Mouse (Mus musculus): ENCODE data around the gene Alyref. TPM values are rescaled to one million over a fixed set of nuclear protein-coding genes. Genes with fewer than 3 reads are reported as not detected.

The Alyref gene
- 78.4 to 113 TPM (median 112 TPM) in 3 replicates for total RNA-seq (2017)

DNA sequence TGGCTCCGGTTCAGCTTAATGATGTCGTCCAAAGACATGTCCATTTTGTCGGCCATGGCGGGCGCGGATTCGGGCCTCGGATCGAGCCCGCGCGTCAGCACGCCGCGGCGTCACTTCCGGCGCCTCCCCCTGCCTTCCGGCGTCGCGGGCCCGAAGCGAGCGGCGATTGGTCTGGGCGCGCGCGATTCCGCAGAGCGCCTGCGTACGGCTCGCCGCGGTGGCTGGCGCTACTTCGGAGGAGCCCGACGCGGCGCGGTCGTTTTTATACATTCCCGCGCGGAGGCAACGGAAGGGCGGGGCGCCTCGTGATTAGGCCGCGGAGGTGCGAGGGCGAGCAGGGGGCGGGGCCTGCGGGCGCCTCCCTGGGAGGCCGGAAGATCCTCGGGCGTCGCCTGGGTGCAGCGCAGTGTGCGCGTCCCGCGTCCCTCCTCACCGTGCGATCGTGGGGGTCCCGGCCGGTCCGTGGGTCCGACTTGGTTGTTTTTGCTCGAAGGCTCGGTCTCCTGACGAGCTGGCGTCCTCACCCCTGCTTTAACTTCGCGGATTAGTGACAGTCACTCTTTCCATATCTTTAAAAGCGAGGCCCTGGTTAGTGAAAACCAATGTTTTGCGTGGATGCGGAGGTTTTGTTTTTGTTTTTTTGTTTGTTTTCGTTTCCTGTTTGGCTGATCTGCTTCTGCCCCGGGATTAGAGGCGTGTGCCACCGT lies at the start of gene Alyref, which contains the start of gene Anapc11:
Gene Alyref, minus strand, starts transcription at position 83 of the 707 bp plus-strand sequence.
Gene Anapc11, plus strand, starts transcription at position 139 of the 707 bp plus-strand sequence.
- ATAC-seq (replicated peaks; ENCODE audit: insufficient number of reproducible peaks, low FRiP score, low TSS enrichment, poor library complexity, severe bottlenecking), result peak; percentile 89

DNA sequence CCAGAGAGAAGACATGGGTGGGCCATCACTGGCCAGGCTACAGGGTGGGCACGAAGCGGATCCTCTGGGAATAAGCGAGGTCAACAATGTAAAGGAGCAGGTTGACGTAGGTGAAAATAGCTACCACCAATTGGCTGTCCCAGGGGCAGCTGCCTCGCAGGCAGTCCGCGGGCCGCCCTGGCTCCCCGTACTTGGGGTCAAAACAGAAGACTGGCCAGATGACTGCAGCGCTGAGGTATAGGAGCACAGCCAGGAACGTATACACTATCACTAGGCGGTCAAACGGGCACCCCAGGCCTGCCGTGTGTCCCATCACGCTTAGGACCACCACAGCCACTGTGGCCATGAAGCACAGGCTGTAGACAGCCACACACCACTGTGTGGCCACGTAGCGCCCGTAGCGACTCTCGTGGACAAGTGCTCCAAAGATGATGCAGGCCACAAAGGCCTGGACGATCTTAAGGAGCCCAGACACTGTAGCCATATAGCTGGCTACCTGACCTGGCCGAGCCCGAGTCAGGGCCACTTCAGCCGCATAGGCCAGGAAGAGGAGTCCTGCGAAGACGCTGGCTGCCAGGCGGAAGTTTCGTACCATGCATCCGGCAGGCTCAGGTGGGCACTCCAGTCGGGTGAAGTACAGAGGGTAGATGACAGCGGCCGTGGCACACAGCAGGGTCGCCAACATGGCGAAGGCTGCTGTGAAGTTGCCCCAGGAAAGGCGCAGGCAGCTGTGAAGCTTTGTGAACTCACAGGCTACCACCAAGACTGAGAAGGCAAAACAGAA lies 49.1 kb upstream of the Alyref start:
- ATAC-seq (replicated peaks; ENCODE audit: insufficient number of reproducible peaks, low FRiP score, low TSS enrichment, poor library complexity, severe bottlenecking), result no peak

DNA sequence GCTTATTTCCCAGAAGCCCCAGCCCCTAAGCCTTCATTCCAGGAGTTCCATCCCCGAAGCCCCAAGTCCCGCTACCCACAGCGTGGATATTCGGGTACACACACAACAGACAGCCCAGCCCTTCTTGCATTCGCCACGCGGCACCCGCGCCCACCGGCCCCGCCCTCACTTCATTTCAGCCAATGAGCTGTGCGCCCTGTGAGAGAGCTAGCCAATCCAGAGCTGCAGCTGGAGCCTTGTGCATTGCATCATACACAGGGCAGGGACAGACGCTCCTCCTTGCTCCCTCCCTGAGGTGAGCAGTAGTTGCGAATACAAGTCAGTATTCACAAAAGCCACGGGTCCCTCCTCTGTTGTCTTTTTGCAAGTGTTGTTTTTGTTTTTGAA lies 45.4 kb upstream of the Alyref start, which contains the start of gene Pycr1:
Gene Pycr1, minus strand, starts transcription at position 169 of the 387 bp plus-strand sequence.
- ATAC-seq (replicated peaks; ENCODE audit: insufficient number of reproducible peaks, low FRiP score, low TSS enrichment, poor library complexity, severe bottlenecking), result peak; percentile 94

DNA sequence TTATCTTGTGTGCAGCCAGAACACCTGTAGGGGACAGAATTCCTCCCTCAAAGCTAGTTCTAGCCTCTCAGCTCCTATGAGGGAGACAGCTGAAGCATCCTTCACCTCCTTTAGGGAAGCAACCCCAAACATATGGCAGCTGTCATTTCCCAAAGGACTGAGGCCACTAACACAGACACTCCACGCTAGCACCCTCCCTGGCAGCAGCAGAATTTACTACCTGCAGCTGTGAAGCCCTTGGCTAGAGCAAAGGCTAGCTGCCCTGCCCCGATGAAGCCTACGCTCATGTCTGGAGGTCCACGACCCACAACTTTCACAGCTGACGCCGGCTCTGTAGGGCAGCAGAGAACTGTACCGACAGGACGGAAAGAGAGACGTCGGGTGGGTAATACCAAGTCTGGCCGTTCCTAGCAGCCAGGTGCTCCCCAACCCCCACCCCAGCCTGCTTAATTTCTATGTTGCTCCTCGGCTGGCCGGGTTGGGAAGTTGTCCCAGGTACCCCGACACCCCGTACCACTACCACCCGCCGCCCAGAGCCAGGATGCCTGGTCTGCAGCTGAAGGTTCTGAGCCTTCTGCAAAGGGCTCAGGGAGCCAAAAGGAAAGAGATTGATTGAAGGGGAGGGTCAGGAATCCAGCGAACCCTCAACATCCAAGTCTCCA lies 44.9 kb upstream of the Alyref start:
- ATAC-seq (replicated peaks; ENCODE audit: insufficient number of reproducible peaks, low FRiP score, low TSS enrichment, poor library complexity, severe bottlenecking), result no peak

DNA sequence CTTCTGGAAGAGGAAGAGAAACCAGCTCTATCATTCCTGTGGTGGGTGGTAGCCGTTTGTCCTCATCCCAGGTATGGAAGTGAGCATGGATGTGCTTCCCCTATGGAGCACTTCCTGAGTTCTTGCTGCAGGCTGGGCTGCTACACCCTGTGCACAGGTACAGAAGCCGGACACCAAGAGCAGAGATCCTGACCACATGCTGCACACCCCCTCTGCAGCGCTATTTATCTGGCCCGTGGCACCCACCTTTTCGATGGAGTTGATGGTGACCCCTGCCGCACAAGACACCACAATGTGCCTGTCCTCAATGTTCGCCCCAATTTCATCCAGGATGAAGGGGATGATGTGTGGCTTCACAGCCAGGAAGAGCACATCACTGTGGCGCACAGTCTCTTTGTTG lies 43.7 kb upstream of the Alyref start:
- no peak for ATAC-seq (replicated peaks; ENCODE audit: insufficient number of reproducible peaks, low FRiP score, low TSS enrichment, poor library complexity, severe bottlenecking)

DNA sequence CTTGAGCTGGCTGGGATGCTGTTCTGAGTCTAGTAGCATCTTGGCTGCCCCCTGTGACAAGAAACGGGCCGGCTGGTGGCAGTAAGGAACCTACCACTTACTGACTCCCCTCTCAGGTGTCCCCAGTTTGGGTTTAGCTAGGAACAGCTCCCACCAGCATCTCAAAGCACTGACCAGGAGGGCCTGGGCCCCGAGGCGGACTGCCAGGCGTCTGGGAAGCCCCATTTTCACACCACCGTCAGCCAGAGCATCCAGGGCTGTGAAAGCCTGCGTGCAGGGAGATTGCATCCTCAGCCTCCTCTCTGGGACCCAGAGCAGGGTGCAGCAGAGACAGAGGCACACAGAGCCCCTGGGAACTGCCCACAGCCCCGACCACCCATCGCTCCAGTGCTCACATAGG lies 43.1 kb upstream of the Alyref start:
- ATAC-seq (replicated peaks; ENCODE audit: insufficient number of reproducible peaks, low FRiP score, low TSS enrichment, poor library complexity, severe bottlenecking), result no peak

DNA sequence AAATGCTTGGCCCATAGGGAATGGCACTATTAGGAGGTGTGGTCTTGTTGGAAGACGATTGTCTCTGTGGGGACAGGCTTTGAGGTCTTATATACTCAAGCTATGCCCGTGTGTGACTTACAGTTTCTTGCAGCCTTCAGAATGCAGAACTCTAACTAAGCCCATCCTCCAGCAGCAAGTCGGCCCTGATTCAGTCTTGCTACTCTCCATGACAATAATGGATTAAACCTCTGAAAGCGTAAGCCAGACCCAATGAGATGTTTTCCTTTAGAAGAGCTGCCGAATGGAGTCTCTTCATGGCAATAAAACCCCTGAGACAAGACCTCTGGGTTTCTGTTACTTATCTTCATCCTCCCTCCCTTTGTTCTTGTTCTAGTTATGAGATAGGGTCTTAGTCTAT lies 36.6 kb upstream of the Alyref start:
- no peak for ATAC-seq (replicated peaks; ENCODE audit: insufficient number of reproducible peaks, low FRiP score, low TSS enrichment, poor library complexity, severe bottlenecking)

DNA sequence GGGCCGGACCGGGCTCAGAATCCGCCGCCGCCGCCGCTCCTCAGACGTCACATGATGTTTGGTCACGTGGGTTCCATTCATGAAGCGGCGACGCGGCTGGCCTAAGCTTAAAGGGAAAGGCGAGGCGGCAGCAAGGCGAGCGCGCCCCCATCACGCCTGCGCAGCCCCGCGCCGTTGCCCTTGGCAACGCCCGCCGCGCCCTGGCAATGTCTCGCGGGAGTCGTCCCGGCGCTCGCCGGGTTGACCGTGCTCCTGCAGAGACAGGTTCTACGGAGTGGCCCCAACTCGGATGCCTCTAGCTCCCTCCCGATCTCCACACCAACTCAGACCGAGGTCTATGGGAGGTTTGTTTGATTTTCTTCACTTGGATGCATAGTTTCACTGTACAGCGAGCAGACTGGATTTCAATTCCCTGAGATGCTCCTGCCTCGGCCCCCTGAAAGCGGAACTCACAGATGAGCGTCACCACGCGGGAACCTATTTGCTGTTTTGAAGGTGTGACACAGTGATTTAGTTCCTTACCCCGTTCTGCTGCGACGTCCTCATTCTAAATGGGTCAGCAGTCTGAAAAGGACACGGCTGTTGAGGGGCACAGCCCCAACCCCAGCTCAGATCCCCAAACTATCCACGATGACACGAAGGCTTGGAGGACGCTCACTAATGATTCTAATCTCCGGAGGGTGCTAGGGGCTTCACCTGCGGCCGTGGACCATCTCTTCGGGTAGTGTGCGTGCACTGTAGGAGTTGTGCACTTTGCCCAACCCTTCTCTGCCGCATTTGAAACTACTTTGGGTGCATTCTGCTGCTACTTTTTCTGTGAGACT lies 35.6 kb upstream of the Alyref start, which contains the start of gene Mafg:
Gene Mafg, minus strand, starts transcription at position 81 of the 824 bp plus-strand sequence.
- peak; percentile 36 for ATAC-seq (replicated peaks; ENCODE audit: insufficient number of reproducible peaks, low FRiP score, low TSS enrichment, poor library complexity, severe bottlenecking)

DNA sequence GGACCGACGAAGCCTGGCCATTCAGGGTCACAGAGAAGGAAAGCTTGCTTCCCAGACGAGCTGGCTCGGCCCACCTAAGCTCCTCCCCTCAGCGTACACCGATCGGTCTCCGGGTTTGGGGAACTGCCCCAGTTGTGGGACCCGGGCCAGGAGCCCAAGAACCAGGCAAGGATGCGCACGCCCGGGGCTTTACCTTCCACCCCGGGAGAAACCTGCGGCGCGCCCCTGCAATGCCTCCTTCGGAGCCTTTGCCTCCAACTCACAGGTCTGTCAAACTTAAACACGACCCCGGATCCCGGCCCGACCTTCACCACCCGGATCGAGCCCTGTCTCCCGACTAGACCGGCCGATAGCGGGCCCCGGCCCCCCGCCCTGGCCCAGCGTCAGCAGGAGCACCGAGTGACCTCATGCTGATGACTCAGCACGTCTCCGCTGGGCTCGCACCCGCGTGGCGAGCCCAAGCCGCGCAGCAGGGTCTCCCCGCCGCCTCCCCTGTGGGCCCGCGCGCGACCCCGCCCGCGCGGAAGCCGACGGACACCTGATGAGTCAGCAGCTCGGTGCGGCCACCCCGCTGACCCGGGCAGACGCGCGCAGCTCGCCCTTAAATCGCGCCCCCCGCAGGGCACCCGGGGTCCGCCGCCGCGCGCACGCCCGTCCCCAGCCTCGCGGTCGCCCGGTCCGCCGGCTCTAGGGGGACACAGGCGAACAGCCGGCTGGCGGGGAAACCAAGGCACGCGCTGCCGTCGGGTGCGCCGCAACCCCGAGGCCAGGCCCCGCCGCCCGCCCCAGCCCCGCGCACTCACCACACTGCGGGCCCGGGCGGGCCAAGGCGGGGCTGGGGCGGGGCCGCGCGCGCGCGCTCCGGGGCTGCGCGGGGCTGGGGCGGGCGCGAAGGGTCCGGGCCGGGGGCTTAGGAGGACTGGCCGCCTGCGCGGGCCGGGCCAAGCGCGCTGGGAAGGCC lies 34.7 kb upstream of the Alyref start:
- ATAC-seq (replicated peaks; ENCODE audit: insufficient number of reproducible peaks, low FRiP score, low TSS enrichment, poor library complexity, severe bottlenecking), result 0 out of 2 replicates have a peak, but pooled peaks have one; percentile 10

DNA sequence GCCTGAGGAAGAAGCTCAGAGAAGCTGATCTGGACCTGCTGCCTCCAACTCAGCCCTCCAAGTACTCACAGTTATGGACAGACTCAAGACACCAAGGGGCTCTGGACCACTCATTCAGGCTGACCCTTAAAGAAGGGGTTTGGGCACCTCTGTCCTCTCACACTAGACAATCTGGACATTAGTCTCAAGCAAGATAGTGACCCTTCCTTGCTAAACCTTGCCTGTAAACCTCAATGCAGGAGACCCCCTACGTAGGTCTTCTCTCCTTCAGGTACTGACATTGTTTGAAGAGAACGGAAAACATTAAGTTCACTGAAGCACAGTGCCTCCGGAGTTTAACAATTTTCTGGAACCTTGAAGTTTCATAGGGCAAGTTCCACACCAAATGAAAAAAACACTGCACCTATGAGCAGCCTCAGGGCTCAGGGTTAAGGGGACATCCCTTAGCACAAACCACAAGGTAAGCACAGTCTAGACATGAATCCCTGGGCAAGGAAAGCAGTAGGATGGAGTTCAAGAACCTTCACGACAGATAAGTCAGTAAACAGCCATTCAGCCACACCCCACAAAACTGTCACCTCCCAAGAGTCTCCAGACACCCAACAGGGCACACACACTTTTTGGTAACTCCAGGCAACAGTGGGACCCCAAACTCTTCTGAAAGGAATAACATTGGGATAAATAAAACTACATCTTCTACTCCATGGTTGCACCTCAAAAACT lies 33.7 kb upstream of the Alyref start:
- no peak for ATAC-seq (replicated peaks; ENCODE audit: insufficient number of reproducible peaks, low FRiP score, low TSS enrichment, poor library complexity, severe bottlenecking)

DNA sequence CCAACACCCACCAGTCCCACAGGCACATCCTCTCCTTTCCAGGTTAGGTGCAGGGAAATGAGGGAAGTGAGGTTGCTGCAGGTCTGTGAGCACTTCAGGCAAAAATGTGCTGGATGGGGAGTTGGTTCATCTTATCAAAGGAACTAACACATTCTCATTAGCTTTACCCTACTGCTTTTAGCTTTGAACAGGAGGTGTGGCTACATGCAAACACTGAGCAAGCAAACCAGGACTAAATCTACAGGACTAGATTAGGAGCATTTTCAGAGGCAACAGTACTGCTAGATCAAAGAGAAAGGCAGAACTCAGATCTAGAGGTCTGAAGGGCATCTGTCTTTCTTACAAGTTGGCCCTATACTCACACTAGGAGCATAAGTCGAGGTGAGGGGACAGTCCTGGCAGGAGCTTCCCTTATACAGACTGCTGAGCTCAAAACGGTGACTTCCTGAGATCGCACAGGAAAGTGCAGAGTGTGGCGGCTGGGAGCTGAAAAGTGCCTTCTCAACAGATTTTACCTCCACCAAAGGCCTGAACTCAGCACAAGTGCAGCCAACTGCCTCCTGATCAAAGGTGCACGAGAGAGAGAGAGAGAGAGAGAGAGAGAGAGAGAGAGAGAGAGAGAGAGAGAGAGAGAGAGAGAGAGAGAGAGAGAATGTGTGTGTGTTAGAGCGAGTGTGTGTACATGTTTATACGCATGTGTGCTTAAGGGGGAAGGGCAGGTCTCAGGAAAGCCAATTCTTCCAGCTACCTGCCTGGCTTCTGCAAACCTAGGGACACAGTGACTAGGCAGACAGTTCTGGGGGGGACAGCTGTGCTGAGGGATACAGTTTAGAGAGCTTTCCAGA lies 32.9 kb upstream of the Alyref start:
- no peak for ATAC-seq (replicated peaks; ENCODE audit: insufficient number of reproducible peaks, low FRiP score, low TSS enrichment, poor library complexity, severe bottlenecking)

DNA sequence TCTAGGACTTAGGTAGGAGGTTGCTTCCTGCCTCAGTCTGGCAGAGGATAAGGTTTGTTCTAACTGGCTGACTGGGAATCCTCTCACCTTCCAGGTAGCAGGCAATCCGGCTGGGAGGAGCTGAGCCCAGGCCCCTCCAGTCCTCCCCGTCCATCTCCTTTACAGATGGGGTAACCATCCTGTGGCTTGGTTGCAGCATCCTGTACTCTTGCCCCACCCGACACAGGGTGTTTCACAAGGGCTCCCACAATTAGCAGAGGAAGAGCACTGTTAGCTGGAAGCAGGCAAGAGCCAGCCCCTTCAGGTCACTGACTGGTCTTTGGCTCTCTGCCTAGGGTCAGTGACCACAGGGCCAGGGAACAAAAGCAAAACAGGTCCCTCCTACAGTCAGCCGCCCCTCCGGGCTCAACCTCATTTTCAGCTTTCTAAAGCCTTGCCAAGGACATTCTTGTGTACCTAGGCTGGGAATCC lies 32.3 kb upstream of the Alyref start:
- ATAC-seq (replicated peaks; ENCODE audit: insufficient number of reproducible peaks, low FRiP score, low TSS enrichment, poor library complexity, severe bottlenecking), result peak; percentile 43

DNA sequence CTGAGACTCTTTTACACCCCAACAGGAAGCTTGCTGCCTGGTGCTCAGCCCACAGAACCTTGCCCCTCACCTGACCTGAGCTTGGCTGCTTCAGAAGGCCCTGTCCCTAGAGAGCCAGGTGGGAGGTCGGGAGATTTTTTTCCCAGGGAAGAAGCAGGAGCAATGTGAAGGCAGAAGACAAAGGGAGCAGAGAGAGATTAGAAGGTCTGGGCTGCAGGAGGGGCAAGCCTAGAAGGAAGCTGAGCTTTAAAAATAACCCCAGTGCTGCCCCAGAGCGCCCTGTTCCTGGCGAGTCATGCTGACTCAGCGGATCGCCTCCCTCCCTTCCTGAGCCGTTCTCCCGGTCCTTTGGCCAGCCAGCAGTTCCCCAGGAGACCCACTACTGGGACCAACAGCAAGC lies 31.7 kb upstream of the Alyref start:
- no peak for ATAC-seq (replicated peaks; ENCODE audit: insufficient number of reproducible peaks, low FRiP score, low TSS enrichment, poor library complexity, severe bottlenecking)

DNA sequence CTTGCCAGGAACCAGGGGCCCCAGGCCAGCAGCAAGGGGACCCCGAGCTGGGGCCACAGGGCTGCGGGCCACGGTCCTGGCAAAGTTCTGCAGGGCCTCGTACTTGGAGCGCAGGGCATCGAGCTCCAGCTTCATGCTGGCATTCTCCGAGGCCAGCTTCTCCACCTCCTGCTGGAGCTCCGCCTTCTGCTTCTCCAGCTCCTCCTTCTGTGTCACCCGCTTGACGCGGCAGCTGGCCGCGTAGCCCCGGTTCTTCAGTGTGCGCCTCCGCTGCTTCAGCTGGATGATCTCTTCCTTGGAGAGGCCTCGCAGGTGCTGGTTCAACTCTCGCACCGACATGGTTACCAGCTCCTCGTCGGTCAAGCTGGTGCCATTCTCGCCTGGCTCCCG lies 31.2 kb upstream of the Alyref start:
- peak; percentile 23 for ATAC-seq (replicated peaks; ENCODE audit: insufficient number of reproducible peaks, low FRiP score, low TSS enrichment, poor library complexity, severe bottlenecking)

DNA sequence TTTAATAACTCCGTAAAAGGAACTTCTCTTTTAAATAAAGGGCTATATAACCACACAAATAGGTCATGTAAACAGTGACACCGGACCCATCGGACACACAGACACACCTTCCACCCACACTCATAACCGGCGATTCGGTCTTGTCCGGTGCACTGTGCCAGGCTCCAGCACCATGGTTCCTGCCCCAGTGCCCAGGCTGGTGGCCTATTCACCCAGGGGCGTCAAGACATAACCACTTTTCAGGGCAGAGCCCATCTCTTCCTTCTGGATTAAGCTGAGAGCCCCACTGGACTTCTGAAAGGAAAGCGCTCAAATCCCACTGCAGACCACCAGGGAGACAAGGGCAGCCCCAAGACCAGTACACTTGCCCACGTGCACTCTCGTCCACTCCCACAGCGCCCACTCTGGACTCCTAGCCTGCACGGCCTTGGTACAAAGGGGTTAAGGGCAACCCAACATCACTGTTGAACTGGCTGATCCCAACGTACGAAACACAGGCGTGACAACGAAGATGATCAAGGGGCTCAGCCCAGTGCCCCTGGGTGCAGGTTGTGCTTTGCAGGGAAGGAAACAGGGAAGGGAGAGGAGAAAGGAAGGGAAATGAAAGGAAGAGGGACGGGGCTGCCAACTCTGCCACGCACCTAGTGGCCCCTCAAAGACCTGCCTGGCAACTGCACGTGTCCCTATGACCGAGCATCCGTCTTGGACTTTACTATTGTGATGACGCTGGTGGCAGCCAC lies 30.6 kb upstream of the Alyref start:
- ATAC-seq (replicated peaks; ENCODE audit: insufficient number of reproducible peaks, low FRiP score, low TSS enrichment, poor library complexity, severe bottlenecking), result no peak
